Mouse (Mus musculus) G1E (cell line): ENCODE results near the gene Fcho2.

Experiments
- CTCF ChIP-seq: IDR thresholded peaks from 2 replicates; pipeline ENCODE4 v1.5.1; 2012; ENCODE audit warnings: low read depth, low read length, inconsistent platforms, mixed read lengths
- GATA1 ChIP-seq: IDR thresholded peaks from 2 replicates; pipeline ENCODE4 v1.6.1; 2012; ENCODE audit warnings: borderline replicate concordance, low read length, inconsistent platforms, mixed read lengths
- POLR2AphosphoS5 ChIP-seq: IDR thresholded peaks from 2 replicates; pipeline ENCODE4 v1.6.1; 2012; ENCODE audit warnings: low read depth, low read length, inconsistent platforms; ENCODE audit not compliant: insufficient replicate concordance
- TAL1 ChIP-seq: conservative IDR thresholded peaks from 2 replicates; pipeline ENCODE4 v1.6.1; 2012; ENCODE audit warnings: low read depth, low read length, inconsistent platforms, mixed read lengths

- TF ChIP-seq CTCF (no peak), GATA1 (no peak), POLR2AphosphoS5 (no peak), TAL1 (no peak)
Observed at GRCm38 (mm10) chr13:98819094-98819493, 3.8 kb upstream of the Fcho2 start.
